Mouse (Mus musculus) macrophage (primary cell): ENCODE measurements around the gene Olfr1162. TPM values are rescaled to one million over a fixed set of nuclear protein-coding genes. Genes with fewer than 3 reads are reported as not detected.
"Not testable (repeated sequence)": the region's sequence is repeated elsewhere in the genome, so short reads cannot be mapped to it uniquely, and the experiment has no call there.

ENCODE experiments used
- H3K27ac ChIP-seq: fragments of 350-480 bp; formaldehyde crosslinking; 2 replicates; pipeline ENCODE4 v1.9.0; 2021
- H3K36me3 ChIP-seq: fragments of 350-480 bp; formaldehyde crosslinking; 2 replicates; pipeline ENCODE4 v1.9.0; 2021; ENCODE audit errors: inconsistent target
- H3K4me3 ChIP-seq: fragments of 350-480 bp; formaldehyde crosslinking; 2 replicates; pipeline ENCODE4 v1.9.0; 2021; ENCODE audit errors: inconsistent target
- H3K79me2 ChIP-seq: fragments of 350-480 bp; formaldehyde crosslinking; 2 replicates; pipeline ENCODE4 v1.9.0; 2021; ENCODE audit errors: inconsistent target
- WGBS: methylation state at CpG from one replicate; pipeline ENCODE4 v1.1.7; 2026; ENCODE audit warnings: inconsistent platforms; ENCODE audit not compliant: missing documents; 5-methylcytosine and 5-hydroxymethylcytosine counted together
- polyA plus RNA-seq: library from polyadenylated mRNA; stranded (reverse); fragments of 250-400 nt; gene quantifications from 3 replicates; pipeline ENCODE4 v1.2.4, GENCODE M21; 2018; ENCODE audit warnings: inconsistent platforms
- total RNA-seq, 78 experiments: library from RNA; depleted of rRNA; stranded (reverse); fragments of 250-400 nt; gene quantifications; 1 replicate in 9 of 78; 2 replicates in 24 of 78; 3 replicates in 43 of 78; 4 replicates in 2 of 78; pipeline ENCODE4 v1.2.4; 2018; ENCODE audit warnings: inconsistent platforms in 56 of 78

Gene Olfr1162
- total RNA-seq (2018; cell fraction: chromatin; rRNA removed): not detected
- not detected for total RNA-seq (2018; cell fraction: cytosol; rRNA removed)
- total RNA-seq (2018; cell fraction: nucleus; rRNA removed): not detected
- polyA plus RNA-seq: not detected in 3 replicates

DNA sequence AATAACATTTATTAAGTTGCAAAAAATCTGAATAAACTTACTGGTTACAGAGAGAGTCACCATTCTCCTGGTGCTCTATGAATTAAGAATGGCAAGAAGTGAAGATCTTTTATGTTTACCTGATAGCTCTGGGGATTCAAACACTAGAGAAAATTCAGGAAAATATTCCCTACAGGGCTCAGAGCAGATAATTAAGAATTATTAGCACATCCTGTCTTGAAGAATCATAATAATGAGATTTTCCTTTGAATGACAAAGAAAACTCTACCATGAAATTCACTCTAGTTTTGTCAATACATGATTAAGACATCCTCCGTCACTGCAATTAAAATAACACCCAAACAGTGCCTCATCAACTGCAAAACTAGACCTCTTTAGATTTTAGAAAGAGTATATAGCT lies at the start of gene Olfr1162:
Gene Olfr1162, minus strand, starts transcription at position 101 of the 400 bp plus-strand sequence.
- Histone ChIP-seq H3K27ac (no peak within 1 kb of the TSS), H3K79me2 (no peaks in the 10 kb centered on the region), H3K4me3 (no peak within 1 kb of the TSS), H3K36me3 (no peaks in the 10 kb centered on the region)
- WGBS: 86% methylated on average over 1 of the region's 1 CpGs

DNA sequence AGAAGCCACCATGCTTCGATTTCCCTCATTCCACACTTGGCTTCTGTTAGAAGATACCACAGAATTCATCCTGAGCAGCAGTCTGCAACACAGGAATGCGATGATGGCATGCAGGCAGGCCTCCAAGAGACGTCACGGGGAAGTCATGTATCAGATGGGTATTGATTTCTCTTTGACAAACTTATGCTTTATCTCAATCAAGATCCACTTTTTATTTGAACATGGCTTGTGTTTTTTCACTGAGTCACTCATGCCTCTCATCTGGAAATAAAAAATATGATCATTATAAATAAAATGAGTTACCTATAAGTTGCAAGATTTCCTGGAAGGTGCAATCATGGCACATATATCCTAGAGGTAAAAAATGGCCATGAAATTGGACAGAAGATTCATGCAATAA lies 42.9 kb upstream of the Olfr1162 start, which contains the start of gene Olfr1164:
Gene Olfr1164, minus strand, starts transcription at position 101 of the 400 bp plus-strand sequence.
- Histone ChIP-seq H3K27ac (no peak within 1 kb of the TSS), H3K4me3 (no peak within 1 kb of the TSS), H3K79me2 (no peaks in the 10 kb centered on the region), H3K36me3 (no peaks in the 10 kb centered on the region)
- 75% methylated on average over 4 of the region's 4 CpGs for WGBS

DNA sequence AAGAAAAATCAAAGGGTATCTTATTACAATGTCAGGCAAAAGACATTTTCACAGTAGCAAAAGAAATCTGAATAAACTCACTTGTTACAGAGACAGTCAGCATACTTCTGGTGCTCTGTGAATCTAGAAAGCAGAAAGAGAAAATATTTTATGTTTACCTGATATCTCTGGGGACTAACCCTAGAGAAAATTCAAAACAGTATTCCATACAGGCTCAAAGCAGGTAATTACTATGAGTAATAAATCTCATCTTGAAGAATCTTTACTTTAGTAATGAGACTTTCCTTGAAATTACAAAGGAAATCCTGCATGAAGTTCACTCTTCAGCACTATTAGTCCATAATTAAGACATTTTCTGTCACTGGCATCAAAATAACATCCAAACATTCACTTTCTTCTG lies 20.8 kb upstream of the Olfr1162 start, which contains the start of gene Olfr1163:
Gene Olfr1163, minus strand, starts transcription at position 101 of the 400 bp plus-strand sequence.
- Histone ChIP-seq H3K36me3 (no peaks in the 10 kb centered on the region), H3K79me2 (no peaks in the 10 kb centered on the region), H3K4me3 (no peak within 1 kb of the TSS), H3K27ac (no peak within 1 kb of the TSS)

DNA sequence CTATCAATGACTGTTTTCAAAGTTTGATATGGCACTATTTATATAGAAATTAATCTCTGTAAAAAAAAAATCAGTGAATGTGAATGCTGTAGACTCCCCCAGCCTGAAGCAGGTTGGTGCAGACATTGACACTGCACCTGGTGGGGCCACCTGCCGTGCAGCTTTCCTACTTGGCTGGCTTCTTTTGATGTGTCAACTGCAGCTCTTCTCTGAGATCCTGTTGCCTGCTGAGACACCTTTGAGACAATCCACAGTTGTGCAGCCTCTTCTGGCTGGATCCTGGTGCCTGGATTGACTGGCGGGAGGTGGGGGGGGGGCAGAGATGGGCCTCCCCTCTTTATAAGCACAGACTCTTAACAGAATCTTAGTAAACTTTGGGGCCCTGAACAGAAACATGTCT lies 12.7 kb upstream of the Olfr1162 start:
- WGBS: 88% methylated on average over 2 of the region's 2 CpGs
- Histone ChIP-seq H3K27ac (no peak overlapping the region), H3K4me3 (no peak overlapping the region), H3K36me3 (no peaks in the 10 kb centered on the region), H3K79me2 (no peaks in the 10 kb centered on the region)

DNA sequence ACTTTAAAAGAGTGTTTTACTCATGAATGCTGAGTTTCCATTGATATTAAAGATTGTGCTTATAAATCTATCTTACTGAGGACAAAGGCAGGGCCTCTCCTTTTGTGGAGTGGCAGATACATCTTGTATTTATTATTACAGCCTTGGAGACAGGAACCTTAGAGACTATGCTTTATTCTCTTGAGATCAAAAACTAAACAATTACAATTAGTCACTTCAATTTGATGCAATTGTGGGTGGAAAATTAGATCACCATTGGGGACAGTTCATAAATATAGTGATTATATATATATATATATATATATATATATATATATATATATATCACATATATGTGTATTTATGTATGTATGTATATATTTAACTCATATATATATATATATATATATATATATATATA lies 13.3 kb downstream of the Olfr1162 start, which contains the start of gene Olfr73:
Gene Olfr73, minus strand, starts transcription at position 101 of the 400 bp plus-strand sequence.
- no peaks in the 10 kb centered on the region for H3K79me2 ChIP-seq
- no peak within 1 kb of the TSS for H3K4me3 ChIP-seq
- H3K36me3 ChIP-seq: no peaks in the 10 kb centered on the region
- no peak within 1 kb of the TSS for H3K27ac ChIP-seq

DNA sequence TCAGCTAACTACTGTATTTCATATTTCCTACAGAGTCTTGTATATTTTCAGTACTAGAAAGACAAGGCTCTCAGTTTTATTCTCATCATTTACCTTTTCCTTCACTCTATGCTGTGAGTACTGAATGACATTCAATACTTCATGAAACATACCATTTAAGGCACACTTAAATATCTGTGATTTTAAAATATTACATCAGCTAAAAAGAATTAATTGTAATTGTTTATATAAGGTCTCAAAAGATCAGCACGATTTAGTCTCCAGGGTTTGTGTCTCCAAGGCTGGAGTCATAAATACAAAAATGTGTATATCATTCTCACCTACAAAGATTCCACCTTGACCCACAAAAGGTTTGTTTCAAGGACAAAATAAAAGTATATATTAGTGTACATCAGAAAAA lies 28.5 kb downstream of the Olfr1162 start, which contains the start of gene Olfr1161:
Gene Olfr1161, plus strand, starts transcription at position 301 of the 400 bp plus-strand sequence.
- not testable (repeated sequence) for H3K4me3 ChIP-seq, H3K36me3 ChIP-seq, H3K79me2 ChIP-seq, H3K27ac ChIP-seq
- WGBS: 75% methylated on average over 1 of the region's 1 CpGs

DNA sequence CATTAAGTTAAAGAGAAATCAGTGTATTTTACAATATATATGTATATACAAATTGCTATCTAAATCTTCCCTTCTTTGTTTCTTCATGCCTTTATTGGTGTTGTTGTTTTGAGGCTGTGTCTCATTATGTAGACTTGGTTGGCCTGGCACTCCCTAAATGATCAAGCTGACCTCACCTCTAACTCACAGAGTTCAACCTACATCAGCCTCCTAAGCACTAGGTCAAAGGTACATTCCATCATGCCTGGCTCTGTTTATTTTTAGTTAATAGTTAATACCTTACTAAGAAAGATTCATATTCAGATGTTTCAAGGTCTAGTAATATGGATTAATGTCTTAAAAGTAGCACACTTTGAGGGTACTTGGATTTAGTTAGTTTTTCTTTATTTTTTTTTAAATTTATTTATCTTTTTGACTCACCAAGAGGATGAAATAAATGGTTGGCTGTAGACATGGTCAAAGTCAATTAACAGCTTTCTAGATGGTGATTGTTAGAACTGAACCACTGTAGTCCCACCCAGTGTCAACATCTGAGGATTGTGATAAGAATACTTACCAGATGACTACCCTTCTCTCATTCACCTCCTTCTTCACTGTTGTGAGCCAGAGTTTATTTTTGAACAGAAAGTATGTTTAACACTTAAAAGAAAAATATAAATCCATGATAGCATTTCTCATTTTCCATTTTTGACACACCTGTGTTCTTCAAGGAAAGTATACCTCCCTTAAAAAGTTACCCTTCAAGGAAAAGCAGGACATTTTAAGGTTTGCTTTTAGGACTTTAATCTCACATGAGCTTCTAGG lies 43.2 kb downstream of the Olfr1162 start, which contains the start of gene Olfr1160:
Gene Olfr1160, minus strand, starts transcription at position 754 of the 804 bp plus-strand sequence.
- Histone ChIP-seq H3K36me3 (no peaks in the 10 kb centered on the region), H3K79me2 (no peaks in the 10 kb centered on the region), H3K27ac (no peak within 1 kb of the TSS), H3K4me3 (no peak within 1 kb of the TSS)

Other genes with a start within 250 kb of the Olfr1162 start
- gene Olfr1145, start 241.3 kb downstream of the Olfr1162 start, polyA plus RNA-seq: not detected in 3 replicates
- gene Olfr1148, start 220.6 kb downstream of the Olfr1162 start, polyA plus RNA-seq: not detected in 3 replicates
- gene Olfr1150-ps1, start 207.1 kb downstream of the Olfr1162 start, polyA plus RNA-seq: not detected in 3 replicates
- not detected in 3 replicates for gene Olfr1151, start 195.3 kb downstream of the Olfr1162 start, polyA plus RNA-seq
- gene Olfr1152, start 184.6 kb downstream of the Olfr1162 start, polyA plus RNA-seq: not detected in 3 replicates
- gene Olfr1153, start 156.2 kb downstream of the Olfr1162 start, polyA plus RNA-seq: not detected in 3 replicates
- not detected in 3 replicates for gene Olfr1154, start 146.0 kb downstream of the Olfr1162 start, polyA plus RNA-seq
- not detected in 3 replicates for gene Olfr1155, start 106.0 kb downstream of the Olfr1162 start, polyA plus RNA-seq
- gene Olfr1156, start 98.0 kb downstream of the Olfr1162 start, polyA plus RNA-seq: not detected in 3 replicates
- not detected in 3 replicates for gene Olfr1157, start 82.8 kb downstream of the Olfr1162 start, polyA plus RNA-seq
- not detected in 3 replicates for gene Olfr74, start 76.5 kb downstream of the Olfr1162 start, polyA plus RNA-seq
- not detected in 3 replicates for gene Olfr1158, start 61.0 kb downstream of the Olfr1162 start, polyA plus RNA-seq
- gene Olfr1160, start 42.9 kb downstream of the Olfr1162 start, polyA plus RNA-seq: not detected in 3 replicates
- not detected in 3 replicates for gene Olfr1161, start 28.4 kb downstream of the Olfr1162 start, polyA plus RNA-seq
- not detected in 3 replicates for gene Olfr73, start 13.4 kb downstream of the Olfr1162 start, polyA plus RNA-seq
- not detected in 3 replicates for gene Olfr1163, start 20.7 kb upstream of the Olfr1162 start, polyA plus RNA-seq
- gene Olfr1164, start 42.8 kb upstream of the Olfr1162 start, polyA plus RNA-seq: not detected in 3 replicates
- not detected in 3 replicates for gene Olfr1166, start 77.1 kb upstream of the Olfr1162 start, polyA plus RNA-seq
- not detected in 3 replicates for gene Olfr1167, start 104.1 kb upstream of the Olfr1162 start, polyA plus RNA-seq
- not detected in 3 replicates for gene Olfr1168, start 130.8 kb upstream of the Olfr1162 start, polyA plus RNA-seq
- gene Olfr1170, start 177.2 kb upstream of the Olfr1162 start, polyA plus RNA-seq: not detected in 3 replicates
- not detected in 3 replicates for gene Olfr1173, start 228.7 kb upstream of the Olfr1162 start, polyA plus RNA-seq